Mouse (Mus musculus) monocyte, adult 59 days (primary cell): Measurements from ENCODE around the gene Trappc6b. TPM values are rescaled to one million over a fixed set of nuclear protein-coding genes. Genes with fewer than 3 reads are reported as not detected.

ENCODE experiments used
- total RNA-seq, 2 experiments: library from RNA; stranded (reverse); gene quantifications; one replicate each; pipeline ENCODE4 v1.2.4; 2023

Trappc6b gene
- 10 to 100 TPM; 55.4 to 57.5 TPM for total RNA-seq

DNA sequence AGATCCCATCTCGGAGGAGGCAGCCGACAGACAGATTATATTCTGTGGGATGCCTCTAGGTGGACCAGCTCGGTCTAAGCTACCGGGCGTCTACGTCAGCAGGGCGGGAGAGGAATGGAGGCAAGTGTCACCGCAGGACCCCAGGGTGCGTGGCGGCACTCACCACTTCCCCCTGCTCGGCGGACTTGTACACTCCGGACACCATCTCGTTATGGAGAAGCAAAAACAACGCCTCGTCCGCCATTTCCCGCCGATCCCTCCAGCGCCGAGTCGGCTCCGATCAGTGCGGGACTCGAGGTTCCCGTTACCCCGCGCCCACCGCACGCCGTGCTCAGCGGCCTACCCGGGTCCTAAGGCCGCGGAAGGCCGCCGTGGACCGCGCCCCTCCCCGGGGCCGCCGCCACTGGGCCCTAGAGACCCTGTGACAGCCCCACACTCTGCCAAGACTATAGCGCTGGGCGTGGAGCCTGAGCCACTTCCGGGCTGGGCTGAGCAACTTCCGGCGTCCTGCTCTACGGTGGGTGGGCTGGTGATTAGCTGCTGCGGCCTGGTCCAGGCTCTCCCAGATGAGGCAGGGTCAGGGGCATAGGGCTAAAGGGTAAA lies at the start of gene Trappc6b:
Gene Trappc6b (minus strand): TSS at position 480 of the 603 bp plus-strand sequence.

DNA sequence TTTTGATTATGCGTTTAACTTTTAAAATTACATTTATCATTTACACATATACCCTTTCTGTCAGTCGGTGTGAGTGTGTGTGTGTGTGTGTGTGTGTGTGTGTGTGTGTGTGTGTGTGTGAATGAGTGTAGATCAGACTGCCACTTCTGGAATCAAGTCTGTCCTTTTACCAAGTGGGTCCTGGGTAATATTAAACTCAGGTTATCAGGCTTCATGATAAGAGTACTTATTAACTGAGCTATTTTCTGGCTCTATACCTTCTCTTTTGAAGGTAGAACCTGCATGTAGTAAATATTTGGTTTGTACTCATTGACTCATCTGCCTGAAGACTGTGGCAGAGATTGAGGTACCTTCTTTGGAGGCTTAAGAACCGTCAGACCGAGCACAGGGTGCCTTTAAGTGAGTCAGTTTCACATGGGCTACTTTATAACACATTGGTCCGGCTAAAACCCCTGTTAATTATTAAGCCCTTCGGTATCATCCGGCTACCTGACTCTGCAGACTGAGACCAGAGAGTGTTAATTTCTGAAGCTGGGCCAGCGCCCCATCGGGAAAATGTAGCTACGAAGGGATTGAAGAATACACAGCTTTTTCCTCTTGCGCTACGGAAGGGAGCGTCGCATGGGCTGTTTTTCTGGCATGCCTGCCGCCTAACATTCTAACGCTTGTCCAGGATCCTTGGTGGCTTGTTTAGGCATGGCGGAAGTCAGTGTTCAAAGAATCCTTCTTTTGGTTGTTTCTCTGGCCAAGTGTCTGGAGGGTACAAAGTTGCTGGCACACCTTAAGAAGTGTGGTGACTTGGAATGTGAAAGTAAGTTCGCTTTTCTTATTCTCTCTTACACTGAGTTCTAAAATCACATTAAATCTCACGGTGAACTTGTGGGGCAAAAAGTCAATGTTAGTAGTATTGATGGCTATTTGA lies 34.1 kb upstream of the Trappc6b start, which contains the start of gene Mia2:
Gene Mia2 (plus strand): TSS at position 696 of the 922 bp plus-strand sequence.

DNA sequence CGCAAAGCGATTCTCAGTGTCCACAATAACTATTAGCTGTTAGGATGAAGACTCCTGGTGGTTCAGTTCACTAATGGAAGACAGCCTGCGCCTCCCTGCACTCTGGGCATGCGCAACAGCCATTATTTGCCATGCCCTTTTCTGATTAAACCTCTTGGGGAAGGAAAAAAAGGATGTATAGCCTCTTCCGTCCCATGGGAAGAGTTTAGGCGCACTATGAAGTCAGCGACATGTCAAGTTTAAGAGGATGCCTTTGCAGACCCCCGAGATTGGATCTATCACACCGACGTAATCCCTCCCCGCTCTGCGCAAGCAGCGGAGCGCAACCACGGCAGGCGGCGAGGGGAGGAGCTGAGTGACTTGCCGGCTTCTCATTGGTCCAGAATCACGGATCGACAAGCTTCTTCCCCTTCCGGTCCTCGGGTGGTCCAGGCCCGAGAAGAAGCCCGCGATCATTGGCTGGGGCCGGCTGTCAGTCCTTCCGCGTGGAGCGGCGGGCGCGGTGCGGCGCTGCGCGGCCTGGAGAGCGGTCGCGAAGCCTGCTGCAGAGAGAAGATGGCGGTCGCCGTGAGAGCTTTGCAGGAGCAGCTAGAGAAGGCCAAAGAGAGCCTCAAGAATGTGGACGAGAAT lies 5.3 kb upstream of the Trappc6b start, which contains the start of gene Pnn:
Gene Pnn (plus strand): TSS at position 437 of the 630 bp plus-strand sequence.

DNA sequence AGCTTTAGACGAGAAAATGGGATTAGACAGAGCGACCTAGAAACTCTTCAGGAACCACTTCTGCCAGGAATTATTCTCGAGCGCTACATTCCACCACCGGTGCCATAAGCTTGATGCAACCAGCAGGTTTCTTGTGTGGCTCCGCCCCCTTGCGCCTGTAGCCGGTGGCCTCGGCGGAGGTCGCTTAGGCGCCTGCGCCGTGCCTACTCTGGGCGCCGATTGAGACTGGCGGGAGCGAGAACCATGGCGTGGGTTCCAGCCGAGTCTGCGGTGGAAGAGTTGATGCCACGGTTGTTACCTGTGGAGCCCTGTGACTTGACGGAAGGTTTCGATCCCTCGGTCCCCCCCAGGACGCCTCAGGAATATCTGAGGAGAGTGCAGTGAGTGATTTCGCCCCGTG lies 48.0 kb downstream of the Trappc6b start, which contains the start of gene Gemin2:
Gene Gemin2 (plus strand): TSS at position 160 of the 400 bp plus-strand sequence.

DNA sequence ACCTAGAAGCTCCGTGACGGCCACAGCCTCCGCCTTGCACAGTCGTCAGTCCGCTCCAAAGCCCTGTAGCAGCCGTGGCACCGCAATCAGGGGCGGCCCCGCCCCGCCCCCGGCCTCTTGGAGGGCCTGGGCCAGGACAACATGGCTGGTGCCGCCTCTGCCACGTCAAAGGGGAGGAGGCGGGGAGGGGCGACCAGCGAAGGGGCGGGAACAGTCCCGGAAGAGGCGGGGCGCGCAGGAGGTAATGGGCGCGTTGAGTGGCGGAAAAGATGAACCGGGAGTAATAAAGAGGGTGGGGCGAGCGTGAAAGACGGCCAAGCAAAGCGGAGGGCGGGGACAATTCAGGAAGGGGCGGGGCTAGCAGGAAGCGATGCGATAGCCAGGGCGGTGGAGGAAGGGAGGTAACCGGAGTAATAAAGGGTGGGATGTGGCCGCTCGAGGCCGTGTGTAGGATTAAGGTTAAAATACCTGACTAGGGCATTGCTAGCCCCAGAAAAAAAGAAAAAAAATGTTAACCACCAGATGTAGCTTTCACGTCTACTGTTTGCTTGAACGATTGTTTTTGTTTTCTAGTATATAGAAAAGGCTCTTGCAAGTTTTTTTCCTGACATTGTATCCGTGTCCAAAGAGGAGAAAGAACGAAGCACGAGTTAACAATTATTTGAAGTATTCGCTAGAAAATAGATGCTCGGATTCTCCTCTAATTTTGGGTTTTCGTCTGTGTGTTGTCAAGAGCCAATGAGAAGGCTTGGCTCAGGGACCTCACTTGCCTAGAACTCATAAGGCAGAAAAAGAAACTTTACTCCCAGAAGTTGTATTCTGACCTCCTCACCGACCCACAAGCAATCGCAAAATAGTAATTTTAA lies 49.2 kb downstream of the Trappc6b start, which contains the start of gene Sec23a:
Gene Sec23a (minus strand): TSS at position 174 of the 866 bp plus-strand sequence.

Other genes starting within 250 kb of the Trappc6b start
- gene Sec23a, start 49.5 kb downstream of the Trappc6b start, total RNA-seq, result 10 to 100 TPM; 22.8 to 24.9 TPM
- 10 to 100 TPM in 1 of 2 experiments, 1 to 10 TPM in 1; 7.4 to 10.5 TPM for gene Gemin2, start 48.1 kb downstream of the Trappc6b start, total RNA-seq
- gene Pnn, start 5.4 kb upstream of the Trappc6b start, total RNA-seq, result 10 to 100 TPM; 43.3 to 58.6 TPM
- 100 to 1,000 TPM; 254 to 256 TPM for gene Mia2, start 34.3 kb upstream of the Trappc6b start, total RNA-seq
- 10 to 100 TPM; 33.8 to 37.7 TPM for gene Fbxo33, start 158.3 kb upstream of the Trappc6b start, total RNA-seq